Mouse (Mus musculus): ENCODE data around the gene Ifnar1. TPM values are rescaled to one million over a fixed set of nuclear protein-coding genes. Genes with fewer than 3 reads are reported as not detected.

Gene Ifnar1
- polyA plus RNA-seq, 1 experiment: 32.2 TPM

- Histone ChIP-seq H3K4me1 (ENCODE audit: control insufficient read depth, insufficient read depth, low read length) (no peaks in the 10 kb centered on the region), H3K27me3 (ENCODE audit: control insufficient read depth, insufficient read depth, low read length) (no peaks in the 10 kb centered on the region), H3K27ac (ENCODE audit: insufficient read depth, low read length) (no peak overlapping the region), H3K4me3 (replicated peaks; ENCODE audit: insufficient read depth, low read depth, low read length) (no peak overlapping the region)
- 84% methylated on average over 6 of the region's 6 CpGs for WGBS
- TF ChIP-seq CTCF (IDR thresholded peaks at IDR 0.05; ENCODE audit: borderline replicate concordance, insufficient read depth, low read depth, low read length): no peak
- TF ChIP-seq POLR2A (IDR thresholded peaks at IDR 0.05; ENCODE audit: borderline replicate concordance, insufficient read depth, low read length): no peak
- DNase-seq: no peak
These were observed 13.6 kb upstream of the Ifnar1 start for GRCm38 (mm10) chr16:91471481-91471880.

GRCm38 (mm10) chr16:91475753-91476152, 9.3 kb upstream of the Ifnar1 start:
- DNase-seq: no peak
- WGBS: 58% methylated on average over 7 of the region's 7 CpGs
- H3K4me3 ChIP-seq (replicated peaks; ENCODE audit: insufficient read depth, low read depth, low read length): no peak overlapping the region

GRCm38 (mm10) chr16:91478067-91478466, 7.0 kb upstream of the Ifnar1 start:
- no peak overlapping the region for H3K27ac ChIP-seq (ENCODE audit: insufficient read depth, low read length)
- H3K4me3 ChIP-seq (replicated peaks; ENCODE audit: insufficient read depth, low read depth, low read length): no peak overlapping the region
- no peak for DNase-seq
- 45% methylated on average over 1 of the region's 1 CpGs for WGBS
- H3K4me1 ChIP-seq (ENCODE audit: control insufficient read depth, insufficient read depth, low read length): no peaks in the 10 kb centered on the region
- H3K27me3 ChIP-seq (ENCODE audit: control insufficient read depth, insufficient read depth, low read length): no peaks in the 10 kb centered on the region
- no peak for TF ChIP-seq POLR2A (IDR thresholded peaks at IDR 0.05; ENCODE audit: borderline replicate concordance, insufficient read depth, low read length)
- TF ChIP-seq CTCF (IDR thresholded peaks at IDR 0.05; ENCODE audit: borderline replicate concordance, insufficient read depth, low read depth, low read length): no peak

More at GRCm38 (mm10) chr16:91475753-91476152, 9.3 kb upstream of the Ifnar1 start:
- H3K27me3 ChIP-seq (ENCODE audit: control insufficient read depth, insufficient read depth, low read length): no peaks in the 10 kb centered on the region
- H3K27ac ChIP-seq (ENCODE audit: insufficient read depth, low read length): no peak overlapping the region
- no peaks in the 10 kb centered on the region for H3K4me1 ChIP-seq (ENCODE audit: control insufficient read depth, insufficient read depth, low read length)
- TF ChIP-seq POLR2A (IDR thresholded peaks at IDR 0.05; ENCODE audit: borderline replicate concordance, insufficient read depth, low read length): no peak
- TF ChIP-seq CTCF (IDR thresholded peaks at IDR 0.05; ENCODE audit: borderline replicate concordance, insufficient read depth, low read depth, low read length): no peak

GRCm38 (mm10) chr16:91480517-91480916, 4.5 kb upstream of the Ifnar1 start:
- H3K4me3 ChIP-seq (replicated peaks; ENCODE audit: insufficient read depth, low read depth, low read length): no peak overlapping the region
- TF ChIP-seq POLR2A (IDR thresholded peaks at IDR 0.05; ENCODE audit: borderline replicate concordance, insufficient read depth, low read length) (no peak), CTCF (IDR thresholded peaks at IDR 0.05; ENCODE audit: borderline replicate concordance, insufficient read depth, low read depth, low read length) (no peak)
- no peak overlapping the region for H3K27ac ChIP-seq (ENCODE audit: insufficient read depth, low read length)
- no peaks in the 10 kb centered on the region for H3K4me1 ChIP-seq (ENCODE audit: control insufficient read depth, insufficient read depth, low read length)
- no peaks in the 10 kb centered on the region for H3K27me3 ChIP-seq (ENCODE audit: control insufficient read depth, insufficient read depth, low read length)
- no peak for DNase-seq

GRCm38 (mm10) chr16:91484387-91484786, 651 bp upstream of the Ifnar1 start:
- TF ChIP-seq CTCF (IDR thresholded peaks at IDR 0.05; ENCODE audit: borderline replicate concordance, insufficient read depth, low read depth, low read length) (no peak), POLR2A (IDR thresholded peaks at IDR 0.05; ENCODE audit: borderline replicate concordance, insufficient read depth, low read length) (no peak)
- peak overlapping the region; percentile 31; the same call in 1 of the 2 replicates for H3K27ac ChIP-seq (ENCODE audit: insufficient read depth, low read length)
- H3K4me3 ChIP-seq (replicated peaks; ENCODE audit: insufficient read depth, low read depth, low read length): peak overlapping the region; percentile 71
- no peak for DNase-seq
- no peaks in the 10 kb centered on the region for H3K27me3 ChIP-seq (ENCODE audit: control insufficient read depth, insufficient read depth, low read length)
- 49% methylated on average over 17 of the region's 17 CpGs for WGBS
- peaks cover 9% of the 10 kb centered on the region; the same call in 1 of the 2 replicates for H3K4me1 ChIP-seq (ENCODE audit: control insufficient read depth, insufficient read depth, low read length)

GRCm38 (mm10) chr16:91485841-91486240, 803 bp downstream of the Ifnar1 start:
- Histone ChIP-seq H3K27me3 (ENCODE audit: control insufficient read depth, insufficient read depth, low read length) (no peaks in the 10 kb centered on the region), H3K4me3 (replicated peaks; ENCODE audit: insufficient read depth, low read depth, low read length) (peak overlapping the region; percentile 71), H3K27ac (ENCODE audit: insufficient read depth, low read length) (no peak overlapping the region; the same call in 1 of the 2 replicates), H3K4me1 (ENCODE audit: control insufficient read depth, insufficient read depth, low read length) (peaks cover 9% of the 10 kb centered on the region; the same call in 1 of the 2 replicates)
- no peak for TF ChIP-seq CTCF (IDR thresholded peaks at IDR 0.05; ENCODE audit: borderline replicate concordance, insufficient read depth, low read depth, low read length)
- TF ChIP-seq POLR2A (IDR thresholded peaks at IDR 0.05; ENCODE audit: borderline replicate concordance, insufficient read depth, low read length): no peak
- 16% methylated on average over 5 of the region's 5 CpGs for WGBS
- no peak for DNase-seq

GRCm38 (mm10) chr16:91488066-91488465, 3.0 kb downstream of the Ifnar1 start:
- no peak for DNase-seq
- 87% methylated on average over 2 of the region's 2 CpGs for WGBS
- TF ChIP-seq POLR2A (IDR thresholded peaks at IDR 0.05; ENCODE audit: borderline replicate concordance, insufficient read depth, low read length): no peak
- TF ChIP-seq CTCF (IDR thresholded peaks at IDR 0.05; ENCODE audit: borderline replicate concordance, insufficient read depth, low read depth, low read length): no peak
- no peak overlapping the region for H3K27ac ChIP-seq (ENCODE audit: insufficient read depth, low read length)
- no peak overlapping the region for H3K4me3 ChIP-seq (replicated peaks; ENCODE audit: insufficient read depth, low read depth, low read length)
- H3K4me1 ChIP-seq (ENCODE audit: control insufficient read depth, insufficient read depth, low read length): peaks cover 9% of the 10 kb centered on the region; the same call in 1 of the 2 replicates
- no peaks in the 10 kb centered on the region for H3K27me3 ChIP-seq (ENCODE audit: control insufficient read depth, insufficient read depth, low read length)

GRCm38 (mm10) chr16:91490897-91491296, 5.9 kb downstream of the Ifnar1 start:
- DNase-seq: no peak
- no peak overlapping the region for H3K4me3 ChIP-seq (replicated peaks; ENCODE audit: insufficient read depth, low read depth, low read length)
- no peaks in the 10 kb centered on the region for H3K27me3 ChIP-seq (ENCODE audit: control insufficient read depth, insufficient read depth, low read length)
- peaks cover 7% of the 10 kb centered on the region; the same call in 1 of the 2 replicates for H3K4me1 ChIP-seq (ENCODE audit: control insufficient read depth, insufficient read depth, low read length)
- H3K27ac ChIP-seq (ENCODE audit: insufficient read depth, low read length): no peak overlapping the region
- TF ChIP-seq POLR2A (IDR thresholded peaks at IDR 0.05; ENCODE audit: borderline replicate concordance, insufficient read depth, low read length): no peak
- TF ChIP-seq CTCF (IDR thresholded peaks at IDR 0.05; ENCODE audit: borderline replicate concordance, insufficient read depth, low read depth, low read length): no peak
- 92% methylated on average over 4 of the region's 4 CpGs for whole genome bisulfite sequencing

Data from cerebellum, adult 2 months (tissue).